Mouse (Mus musculus) WW6 (cell line): ENCODE measurements around the gene Gm42372.

Experiments used
- DNase-seq: peaks from one replicate; pipeline ENCODE4 v3.0.0-alpha.2; 2013; ENCODE audit warnings: low read depth, low spot score

Gene Gm42372

DNA sequence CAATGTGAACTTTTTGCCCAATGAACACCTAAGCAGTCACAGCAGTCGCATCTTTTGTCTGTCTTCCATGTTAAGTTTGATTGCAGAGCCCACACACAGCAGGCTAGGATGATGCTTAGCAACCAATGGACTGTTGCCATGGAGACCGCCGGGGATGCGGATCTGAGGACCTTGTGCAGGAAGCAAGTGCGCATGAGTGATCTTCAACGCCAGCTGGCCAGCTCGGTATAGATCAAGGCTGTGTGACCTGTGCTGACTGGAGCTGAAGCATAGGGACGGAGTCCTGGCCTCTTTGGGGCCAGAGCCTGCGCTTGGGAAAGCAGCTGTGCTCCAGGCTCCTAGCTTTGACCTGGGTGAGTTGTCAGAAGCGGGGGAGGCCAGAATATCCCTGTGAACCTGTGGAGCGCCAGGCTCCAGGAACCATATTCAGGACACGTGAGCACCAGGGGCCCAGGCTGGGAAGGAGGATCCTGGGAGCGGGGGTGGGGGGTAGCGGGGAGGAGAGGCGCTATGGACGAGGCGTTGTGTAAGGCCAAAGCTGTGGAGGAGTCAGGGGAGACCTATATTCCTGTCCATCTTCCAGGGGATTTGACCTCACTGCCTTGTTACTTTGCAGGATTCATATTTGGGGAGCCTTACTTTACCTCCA lies 23.2 kb upstream of the Gm42372 start, which contains the start of gene Pnmal1:
TSS of gene Pnmal1 (plus strand) at position 141 of the 649 bp plus-strand sequence.
- DNase-seq: peak; percentile 43

DNA sequence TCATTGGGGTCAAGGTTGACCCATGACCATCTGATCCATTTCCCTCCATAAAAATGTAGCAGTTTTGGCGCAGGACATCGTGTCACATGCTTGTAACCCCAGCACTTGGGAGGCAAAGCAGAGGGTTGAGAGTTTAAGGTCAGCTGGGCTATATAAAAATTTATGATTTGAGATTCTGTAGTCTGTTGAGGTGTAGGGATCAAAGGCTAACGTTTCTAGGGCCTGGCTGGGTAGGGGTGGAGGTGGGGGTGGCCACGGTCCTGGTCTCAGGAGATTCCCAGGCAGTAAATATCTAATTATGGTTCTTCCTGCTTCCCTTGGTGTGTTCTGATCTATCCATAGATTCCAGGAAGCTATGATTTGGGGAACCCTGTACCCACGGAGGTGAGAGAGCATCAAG lies 21.2 kb upstream of the Gm42372 start:
- DNase-seq: no peak

DNA sequence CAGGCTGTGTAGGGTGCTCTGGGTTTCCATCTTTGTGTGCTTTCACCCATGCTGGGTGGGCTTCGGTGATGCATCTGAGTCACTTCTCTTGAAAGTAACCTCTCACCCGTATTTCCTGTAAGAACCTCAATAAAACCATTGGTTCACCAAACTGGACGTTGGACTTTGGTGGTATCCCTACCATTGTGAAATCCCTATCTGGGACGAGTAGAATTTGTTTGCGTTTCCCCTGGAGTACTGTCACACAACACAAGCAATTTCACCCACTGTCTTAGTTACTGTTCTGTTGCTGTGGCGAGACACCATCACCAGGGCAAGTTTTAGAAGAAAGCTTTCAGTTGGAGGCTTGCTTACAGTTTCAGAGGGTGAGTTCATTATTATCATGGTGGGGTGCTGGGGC lies 14.5 kb upstream of the Gm42372 start:
- no peak for DNase-seq

DNA sequence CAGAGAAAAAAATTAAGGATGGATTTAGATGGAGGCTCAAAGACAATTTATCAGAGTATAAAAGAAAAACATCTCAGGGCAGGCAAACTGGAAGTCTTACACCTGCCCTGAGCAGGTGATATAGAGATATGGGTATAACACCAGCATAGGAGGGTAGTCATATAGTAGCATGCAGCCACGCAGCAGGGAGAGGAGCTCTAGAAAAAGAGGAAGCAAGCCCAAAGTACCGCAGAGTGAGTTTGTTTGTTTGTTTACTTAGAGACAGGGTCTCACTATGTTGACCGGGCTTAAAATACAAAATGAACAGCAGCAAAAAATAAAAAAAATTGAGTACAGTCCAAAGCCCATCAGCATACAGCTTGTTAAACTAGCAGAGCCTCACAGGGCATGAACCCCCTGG lies 11.7 kb upstream of the Gm42372 start:
- no peak for DNase-seq

DNA sequence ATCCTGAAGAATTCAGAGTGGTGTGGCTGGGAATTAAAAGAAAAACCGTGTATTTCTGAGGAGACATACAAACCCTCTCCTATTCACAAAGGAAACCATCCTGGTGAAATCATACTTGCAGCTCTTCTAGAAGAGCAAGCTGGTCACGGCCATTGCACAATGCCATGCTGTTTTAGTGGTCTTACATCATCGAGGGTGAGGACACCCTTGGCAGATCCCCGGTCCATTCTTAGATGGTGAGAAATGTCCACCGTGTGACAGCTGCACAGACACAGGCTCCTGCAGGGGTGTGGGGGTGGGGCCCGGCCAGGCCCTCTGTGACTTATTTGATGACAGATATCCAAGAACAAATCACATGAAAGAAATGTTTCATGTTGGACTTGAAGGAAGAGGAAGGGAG lies 8.9 kb upstream of the Gm42372 start:
- no peak for DNase-seq

DNA sequence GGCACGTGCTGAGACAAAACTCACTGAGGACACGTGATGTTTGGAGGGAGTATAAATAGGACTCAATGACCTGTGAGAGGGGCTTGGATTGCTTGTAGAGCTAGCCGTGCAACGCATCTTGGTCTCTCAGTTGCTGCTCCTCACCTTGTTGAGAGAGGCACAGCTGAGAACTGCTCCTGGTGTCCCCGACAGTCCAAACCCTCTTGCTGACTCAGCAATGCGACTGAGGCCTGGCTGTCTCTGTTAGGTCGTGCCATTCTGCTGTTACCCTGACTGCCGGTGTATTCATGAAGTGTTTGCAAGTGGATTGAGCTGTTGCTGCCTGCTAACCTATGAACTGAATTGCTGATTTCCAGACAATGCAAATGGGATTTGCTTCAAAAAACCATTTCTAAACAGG lies 6.6 kb upstream of the Gm42372 start:
- no peak for DNase-seq

DNA sequence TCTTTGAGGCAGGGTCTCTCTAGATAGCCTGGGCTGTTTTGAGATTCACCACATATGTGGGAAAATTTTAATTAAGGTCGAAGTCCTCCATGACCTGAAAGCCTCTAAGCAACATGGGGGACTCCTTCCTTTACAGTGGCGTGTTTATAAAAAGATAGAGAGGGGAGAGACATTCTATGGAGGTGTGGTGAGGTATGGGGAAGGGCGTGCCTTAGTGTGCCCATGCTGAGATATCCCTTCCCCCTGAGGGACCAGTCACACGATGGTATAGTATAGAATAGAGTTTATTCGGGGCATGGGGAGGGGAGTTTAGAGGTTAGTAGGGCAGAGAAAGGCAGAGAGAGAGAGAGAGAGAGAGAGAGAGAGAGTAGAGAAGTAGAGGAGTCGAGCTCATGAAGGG lies 4.7 kb upstream of the Gm42372 start:
- DNase-seq: no peak

DNA sequence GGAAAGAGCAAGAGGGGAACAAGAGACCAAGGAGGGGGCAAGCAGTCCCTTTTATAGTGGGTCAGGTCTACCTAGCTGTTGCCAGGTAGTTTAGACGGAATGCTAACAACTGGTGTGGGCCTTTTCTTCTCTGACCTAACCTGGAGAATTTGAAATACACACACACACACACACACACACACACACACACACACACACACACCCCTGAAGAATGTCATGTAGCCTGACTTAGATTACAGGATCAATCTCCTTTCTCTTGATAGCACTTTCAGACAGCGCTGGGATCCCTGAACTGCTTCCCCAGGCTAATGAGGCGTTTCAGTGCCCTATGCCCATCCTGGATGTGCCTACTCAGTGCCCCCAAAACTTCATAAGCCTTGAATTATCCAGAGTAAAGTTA lies 4.3 kb upstream of the Gm42372 start:
- no peak for DNase-seq

DNA sequence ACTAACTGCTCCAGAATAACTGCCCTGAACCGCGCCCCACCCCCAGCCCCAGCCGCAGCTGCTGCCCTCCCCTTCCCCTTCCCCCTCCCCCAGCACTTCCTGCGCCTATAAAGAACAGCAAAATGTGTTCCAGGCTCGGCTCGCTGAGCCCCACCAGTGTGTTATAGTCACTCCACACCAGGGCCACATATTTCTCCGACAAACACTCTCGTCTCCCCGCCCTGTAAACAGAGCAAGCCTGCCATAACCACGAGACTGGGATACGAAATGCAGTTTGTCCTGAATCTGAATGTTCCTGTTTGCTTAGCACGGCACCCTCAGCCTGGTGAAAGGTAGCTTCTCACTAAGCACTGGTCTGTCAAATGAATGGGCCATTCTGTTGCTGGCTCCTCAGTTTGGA lies 2.5 kb upstream of the Gm42372 start:
- DNase-seq: no peak

DNA sequence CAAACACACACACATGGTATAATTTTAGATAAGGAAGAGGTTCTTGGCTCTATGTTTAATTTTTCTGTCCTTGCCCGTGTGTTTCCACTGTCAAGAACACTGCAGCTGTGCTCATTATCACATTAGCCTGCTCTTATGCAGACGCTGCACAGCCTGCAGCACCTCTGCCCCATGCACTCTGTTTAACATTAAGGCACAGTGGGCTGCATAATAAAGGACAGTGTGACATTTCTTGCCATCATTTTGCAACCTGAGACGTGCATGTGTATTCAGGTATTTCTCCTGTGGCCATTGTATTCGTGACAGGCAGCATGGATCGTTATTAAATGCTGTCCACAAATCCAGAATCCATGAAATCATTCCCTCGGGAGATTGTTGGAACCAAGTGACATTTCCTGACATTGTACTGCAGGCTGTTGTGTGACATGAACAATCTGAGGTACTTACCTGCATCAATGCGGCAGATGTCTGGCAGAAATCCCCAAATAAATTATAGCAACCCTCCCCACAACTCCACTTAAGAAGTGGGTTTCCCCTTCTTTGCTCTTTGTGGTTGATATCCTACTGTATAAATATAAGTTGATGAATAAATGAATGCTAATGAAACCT lies 4.8 kb downstream of the Gm42372 start:
- no peak for DNase-seq

DNA sequence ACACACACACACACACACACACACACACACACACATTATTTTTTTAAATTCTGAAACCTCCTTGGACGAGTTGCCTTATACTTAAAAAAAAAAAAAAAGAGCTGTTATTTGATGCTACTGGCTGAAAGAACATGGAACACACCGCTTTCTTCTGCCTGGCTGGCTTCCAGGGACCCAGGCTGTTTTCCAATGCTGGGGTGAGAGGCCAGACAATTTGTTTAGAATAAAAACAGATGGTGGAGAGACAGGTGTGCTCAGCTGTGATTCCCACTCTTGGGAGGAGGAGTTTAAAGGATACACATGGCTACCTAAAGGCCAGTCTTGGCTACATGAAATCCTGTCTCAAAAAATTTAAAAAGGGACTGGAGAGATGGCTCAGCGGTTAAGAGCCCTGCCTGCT lies 5.5 kb downstream of the Gm42372 start:
- DNase-seq: no peak

DNA sequence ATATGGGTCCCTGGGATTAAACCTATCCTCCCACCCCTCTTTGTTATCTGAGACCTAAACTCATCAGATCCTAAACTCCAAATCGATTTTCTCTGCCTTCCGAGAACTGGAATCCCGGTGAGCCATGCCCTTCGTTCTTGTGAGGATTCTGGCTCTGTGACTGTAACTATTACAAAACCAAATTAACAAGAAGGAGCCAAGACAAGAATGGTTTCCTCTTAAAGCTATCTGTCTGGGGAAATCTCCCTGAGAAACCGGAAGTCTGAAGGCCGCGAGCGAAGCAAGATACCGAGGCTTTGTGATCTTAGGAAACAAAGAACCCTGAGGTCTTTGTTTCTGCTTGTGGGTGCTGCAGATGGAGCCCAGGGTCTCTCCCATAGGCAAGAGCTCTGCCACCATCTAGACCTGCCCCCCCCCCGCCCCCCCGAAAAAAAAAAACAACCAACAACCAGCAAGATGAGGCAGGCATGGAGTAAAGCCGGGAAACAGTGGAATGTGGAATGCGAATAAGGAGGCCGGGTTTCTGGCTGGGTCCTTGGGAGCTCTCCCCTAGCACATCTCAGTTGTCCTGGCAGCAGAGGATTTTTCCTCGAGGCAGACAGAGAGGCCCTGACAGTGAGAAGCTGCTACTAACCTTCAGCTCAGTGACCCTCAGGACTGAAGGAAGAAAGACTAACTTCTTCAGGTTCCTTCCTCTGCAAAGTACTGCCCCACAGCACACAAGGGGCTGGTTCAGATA lies 7.3 kb downstream of the Gm42372 start:
- DNase-seq: no peak

DNA sequence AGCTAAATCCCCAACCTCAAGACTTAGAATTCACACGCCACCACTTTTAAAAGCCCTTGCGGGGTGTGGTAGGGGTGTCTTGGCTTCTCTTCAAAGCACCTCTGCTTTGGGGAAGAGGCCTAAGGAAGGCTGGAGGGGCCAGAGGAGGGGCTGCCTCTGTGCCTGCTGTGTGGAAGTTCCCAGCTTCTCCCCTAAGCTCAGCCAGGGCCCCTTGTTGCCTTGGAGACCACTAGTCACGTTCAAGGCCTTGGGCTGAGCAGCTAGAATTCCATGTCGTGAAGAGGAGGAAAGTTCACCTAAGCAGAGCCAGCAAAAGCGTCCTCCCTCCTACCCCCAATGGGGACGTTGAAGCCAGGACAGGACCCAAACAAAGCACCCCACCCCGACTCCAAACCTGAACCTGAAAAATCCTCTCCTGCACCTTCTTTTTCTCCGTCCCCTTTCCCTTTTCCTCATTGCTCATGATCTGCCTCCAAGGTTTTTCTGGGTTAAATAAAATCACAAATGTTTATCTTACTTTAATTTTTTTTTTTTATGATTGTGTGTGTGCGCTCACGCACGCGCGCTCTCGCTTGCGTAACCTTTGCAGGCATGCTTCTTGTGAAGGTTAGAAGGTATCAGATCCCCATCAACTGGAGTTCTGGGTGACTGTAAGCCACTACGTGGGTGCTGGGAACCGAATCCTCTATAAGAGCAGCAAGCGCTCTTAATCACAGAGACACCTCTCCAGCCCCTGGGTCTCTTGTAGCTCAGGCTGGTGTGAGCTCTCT lies 9.0 kb downstream of the Gm42372 start:
- DNase-seq: no peak

DNA sequence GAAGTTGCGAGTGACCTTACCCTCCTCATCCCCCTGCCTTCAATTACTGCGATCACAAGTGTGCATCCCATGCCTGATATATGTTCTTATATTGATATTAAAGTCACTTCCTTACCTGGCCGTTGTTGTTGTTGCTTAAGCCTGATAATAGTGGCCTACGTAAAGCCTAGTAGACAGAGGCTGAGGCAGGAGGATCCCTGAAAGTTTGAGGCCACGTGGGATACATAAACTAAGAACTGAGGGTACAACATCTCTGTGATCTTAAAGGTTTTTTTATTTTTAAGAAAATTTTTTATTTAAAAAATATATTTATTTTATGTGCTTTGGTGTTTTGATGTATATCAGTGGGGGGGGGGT lies 9.5 kb downstream of the Gm42372 start, which contains the start of gene Ccdc8:
TSS of gene Ccdc8 (plus strand) at position 258 of the 357 bp plus-strand sequence.
- no peak for DNase-seq

DNA sequence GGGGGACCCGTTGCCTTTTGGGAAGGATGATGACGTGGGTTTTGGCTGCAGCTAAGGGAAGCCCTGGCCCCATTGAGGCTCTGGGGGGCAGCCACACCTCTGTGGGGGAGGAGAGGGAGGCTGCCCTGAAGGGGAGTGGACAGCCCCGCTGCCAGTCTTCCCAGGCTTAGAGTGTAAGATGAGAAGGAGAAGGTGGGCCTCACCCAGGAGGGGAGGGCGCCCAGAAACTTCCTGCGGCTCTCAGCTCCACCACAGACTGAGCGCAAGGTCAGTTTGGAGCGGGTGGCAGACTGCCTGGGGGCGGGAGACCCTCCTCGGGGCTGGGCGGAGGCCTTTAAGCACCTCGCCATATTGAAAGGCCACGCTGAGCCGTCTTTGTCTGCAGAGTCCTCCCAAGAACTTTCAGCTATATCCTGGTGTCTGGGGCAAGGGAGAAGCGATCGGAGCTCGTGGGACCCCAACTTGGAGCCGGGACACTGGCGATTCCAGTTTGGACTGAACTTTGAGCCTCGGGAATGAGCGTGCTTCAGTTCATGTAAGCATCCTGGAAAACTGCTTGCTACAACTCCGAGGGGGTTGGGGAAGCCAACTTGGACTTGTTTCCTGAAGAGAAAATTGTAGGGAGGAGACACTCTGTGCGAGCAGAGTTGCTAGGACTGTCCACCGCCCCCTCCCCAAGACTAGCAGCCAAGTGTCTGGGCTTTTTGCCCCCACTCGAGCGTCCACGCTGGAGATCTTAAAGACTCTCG lies 10.9 kb downstream of the Gm42372 start:
- DNase-seq: peak; percentile 52

DNA sequence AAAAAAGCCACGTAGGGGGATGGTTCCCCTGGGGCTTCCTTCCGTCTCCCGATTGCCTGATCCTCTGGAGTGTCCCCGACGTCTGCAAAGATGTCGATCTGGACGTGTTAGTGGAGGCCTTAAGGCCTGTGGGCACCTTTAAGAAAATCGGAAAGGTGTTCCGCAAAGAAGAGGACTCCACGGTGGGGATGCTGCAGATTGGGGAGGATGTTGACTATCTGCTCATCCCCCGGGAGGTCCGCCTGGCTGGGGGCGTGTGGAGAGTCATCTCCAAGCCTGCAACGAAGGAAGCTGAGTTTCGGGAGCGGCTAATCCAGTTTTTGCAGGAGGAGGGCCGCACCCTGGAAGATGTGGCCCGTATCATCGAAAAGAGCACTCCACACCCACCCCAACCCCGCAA lies 11.5 kb downstream of the Gm42372 start:
- no peak for DNase-seq

DNA sequence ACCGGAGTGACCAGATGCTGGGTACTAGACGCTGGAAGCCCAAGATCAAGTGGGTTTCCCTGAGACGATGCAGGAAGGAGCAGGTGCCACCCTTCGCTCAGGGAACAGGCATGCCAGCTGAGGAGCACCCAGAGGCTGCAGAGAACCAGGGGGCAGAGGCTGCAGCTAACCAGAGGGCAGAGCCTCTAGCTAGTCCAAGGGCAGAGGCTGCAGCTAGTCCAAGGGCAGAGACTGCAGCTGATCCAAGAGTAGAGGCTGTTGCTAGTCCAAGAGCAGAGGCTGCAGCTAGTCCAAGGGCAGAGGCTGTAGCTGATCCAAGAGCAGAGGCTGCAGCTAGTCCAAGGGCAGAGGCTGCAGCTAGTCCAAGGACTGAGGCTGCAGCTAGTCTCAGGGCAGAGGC lies 12.5 kb downstream of the Gm42372 start:
- DNase-seq: no peak

DNA sequence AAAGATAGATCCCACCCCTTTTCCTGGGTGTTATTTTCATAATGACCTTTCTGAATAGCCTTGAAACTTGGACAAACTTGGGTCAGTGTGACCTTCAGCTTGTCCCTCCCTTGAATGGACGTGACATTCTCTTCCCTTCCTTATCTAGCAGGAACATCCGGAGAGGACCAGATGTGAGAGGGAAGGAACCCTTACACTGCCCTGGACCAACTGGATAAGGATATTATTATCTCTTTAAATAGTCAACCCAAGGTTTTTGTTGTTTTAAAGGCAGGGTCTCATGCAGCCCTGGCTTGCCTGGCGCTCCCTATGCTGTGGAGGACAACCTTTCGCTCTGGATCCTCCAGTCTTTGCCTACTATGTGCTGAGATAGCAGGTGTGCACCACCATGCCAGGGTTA lies 16.3 kb downstream of the Gm42372 start:
- DNase-seq: no peak

DNA sequence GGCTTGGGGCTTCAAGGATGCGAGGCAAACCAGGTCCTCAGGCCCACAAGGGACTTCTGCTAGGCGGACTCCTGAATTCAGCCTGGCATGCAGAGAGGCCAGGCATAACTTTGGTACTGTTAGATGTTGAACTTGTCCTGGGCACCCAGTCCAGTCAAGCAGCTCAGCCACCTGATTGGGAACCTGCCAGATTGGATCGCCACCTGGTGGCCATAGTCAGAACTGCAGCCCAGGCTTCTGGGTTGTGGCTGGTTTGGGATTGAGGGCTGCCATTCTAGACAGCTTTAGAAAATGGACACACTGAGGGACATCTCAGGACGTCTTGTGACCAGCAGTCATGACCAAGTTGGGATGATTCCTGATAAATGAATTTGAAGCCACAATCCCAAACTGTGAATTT lies 16.8 kb downstream of the Gm42372 start:
- peak; percentile 50 for DNase-seq

DNA sequence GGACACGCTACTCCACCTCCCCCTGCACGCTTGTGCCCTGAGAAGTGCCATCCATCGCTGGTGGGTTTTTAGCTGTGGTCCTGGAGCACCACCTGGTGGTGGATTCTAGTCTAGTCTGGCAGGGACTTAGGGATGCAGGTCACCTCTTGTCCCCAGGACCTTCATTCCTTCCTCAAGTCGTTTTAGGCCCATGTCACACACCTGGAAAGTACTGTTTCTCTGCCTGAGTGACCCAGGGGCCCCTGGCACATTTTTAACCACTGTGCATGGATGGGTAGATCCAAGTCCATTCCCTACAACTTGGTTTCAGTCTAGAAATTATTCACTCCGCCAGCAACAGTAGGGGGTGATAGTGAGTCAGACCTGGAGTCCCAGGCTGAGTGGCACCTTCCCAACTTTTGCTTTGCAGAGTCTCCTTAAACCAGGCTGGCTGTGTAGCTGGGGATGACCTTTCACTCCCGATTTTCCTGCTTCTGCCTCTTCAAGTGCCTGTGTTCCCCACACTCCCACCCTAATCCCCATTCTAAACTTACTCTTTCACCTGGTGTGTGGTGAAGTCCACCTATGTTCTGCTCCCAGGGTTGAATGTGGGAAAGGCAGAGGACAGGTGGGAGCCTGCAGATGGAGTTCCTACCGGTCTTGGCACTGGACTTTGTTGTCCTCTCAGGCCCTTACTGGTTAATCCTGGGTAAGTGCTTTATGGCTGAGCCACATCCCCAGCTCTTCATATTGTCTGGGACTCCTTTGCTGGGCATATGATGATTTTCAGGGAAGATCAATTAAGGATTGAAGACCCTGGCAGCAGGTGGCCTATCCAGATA lies 19.7 kb downstream of the Gm42372 start:
- peak; percentile 52 for DNase-seq
